Mouse (Mus musculus) midbrain, embryonic 10.5 days (tissue): ENCODE data around the gene Kcnma1. TPM values are rescaled to one million over a fixed set of nuclear protein-coding genes. Genes with fewer than 3 reads are reported as not detected.

Experiments
- DNase-seq: peaks from one replicate; pipeline ENCODE4 v3.0.0-alpha.2; 2017; ENCODE audit warnings: low spot score
- H3K27ac ChIP-seq: fragments of 300-500 bp; sonication (generic); replicated peaks from 2 replicates; pipeline ENCODE4 v1.5.1; 2016; ENCODE audit warnings: mild to moderate bottlenecking
- H3K27me3 ChIP-seq: fragments of 300-500 bp; sonication (generic); 2 replicates; pipeline ENCODE4 v1.6.1; 2016; ENCODE audit warnings: low read depth, mild to moderate bottlenecking; ENCODE audit not compliant: poor library complexity, severe bottlenecking
- H3K36me3 ChIP-seq: fragments of 300-500 bp; sonication (generic); 2 replicates; pipeline ENCODE4 v1.6.1; 2016; ENCODE audit warnings: mild to moderate bottlenecking, moderate library complexity
- H3K4me1 ChIP-seq: fragments of 300-500 bp; sonication (generic); 2 replicates; pipeline ENCODE4 v1.6.1; 2016
- H3K4me3 ChIP-seq: fragments of 300-500 bp; sonication (generic); 2 replicates; pipeline ENCODE4 v1.5.1; 2016; ENCODE audit warnings: mild to moderate bottlenecking, moderate library complexity
- H3K9me3 ChIP-seq: fragments of 300-500 bp; sonication (generic); replicated peaks from 2 replicates; pipeline ENCODE4 v1.6.1; 2016; ENCODE audit warnings: mild to moderate bottlenecking
- WGBS: fragments of 180-500 bp; shearing (Covaris S2); methylation state at CpG from one replicate; pipeline ENCODE4 v1.1.7; 2016; 5-methylcytosine and 5-hydroxymethylcytosine counted together
- polyA plus RNA-seq: library from polyadenylated mRNA; unstranded; fragments of >200 nt; fragmentation: Nextera tagmentation; extraction: Ambion mirVana; gene quantifications from 2 replicates; pipeline ENCODE4 v1.2.1, GENCODE M21; 2016

Gene Kcnma1
- polyA plus RNA-seq, 1 experiment from 2014 or later: 0.49 TPM

- H3K36me3 ChIP-seq: no peaks in the 10 kb centered on the region
- peaks cover 3% of the 10 kb centered on the region; the same call in 1 of the 2 replicates for H3K27me3 ChIP-seq
- no peak overlapping the region for H3K4me3 ChIP-seq
- H3K9me3 ChIP-seq: no peaks in the 10 kb centered on the region
- DNase-seq: no peak
- 30% methylated on average over 1 of the region's 1 CpGs for WGBS
- no peak overlapping the region for H3K27ac ChIP-seq
- peaks cover 17% of the 10 kb centered on the region for H3K4me1 ChIP-seq
Observed at GRCm38 (mm10) chr14:23397642-23398041, 616.6 kb downstream of the Kcnma1 start.

GRCm38 (mm10) chr14:23391566-23391965 lies 622.7 kb downstream of the Kcnma1 start:
- no peak for DNase-seq

GRCm38 (mm10) chr14:23390768-23391167 lies 623.5 kb downstream of the Kcnma1 start:
- H3K27ac ChIP-seq: no peak overlapping the region
- H3K27me3 ChIP-seq: no peaks in the 10 kb centered on the region; the same call in 1 of the 2 replicates
- H3K36me3 ChIP-seq: no peaks in the 10 kb centered on the region
- no peak overlapping the region for H3K4me3 ChIP-seq
- 73% methylated on average over 5 of the region's 5 CpGs for WGBS
- no peaks in the 10 kb centered on the region for H3K9me3 ChIP-seq
- peaks cover 12% of the 10 kb centered on the region for H3K4me1 ChIP-seq
- DNase-seq: no peak

More at GRCm38 (mm10) chr14:23391566-23391965, 622.7 kb downstream of the Kcnma1 start:
- H3K27ac ChIP-seq: no peak overlapping the region
- H3K4me1 ChIP-seq: peaks cover 6% of the 10 kb centered on the region; the same call in 1 of the 2 replicates
- H3K9me3 ChIP-seq: no peaks in the 10 kb centered on the region
- WGBS: 75% methylated on average over 3 of the region's 3 CpGs
- no peaks in the 10 kb centered on the region for H3K36me3 ChIP-seq
- H3K4me3 ChIP-seq: no peak overlapping the region
- no peaks in the 10 kb centered on the region; the same call in 1 of the 2 replicates for H3K27me3 ChIP-seq

- no peaks in the 10 kb centered on the region; the same call in 1 of the 2 replicates for H3K27me3 ChIP-seq
- H3K36me3 ChIP-seq: no peaks in the 10 kb centered on the region
- H3K27ac ChIP-seq: no peak overlapping the region
- DNase-seq: no peak
- 69% methylated on average over 4 of the region's 4 CpGs for WGBS
- H3K4me3 ChIP-seq: no peak overlapping the region
- no peaks in the 10 kb centered on the region for H3K9me3 ChIP-seq
- peaks cover 13% of the 10 kb centered on the region for H3K4me1 ChIP-seq
Observed at GRCm38 (mm10) chr14:23390161-23390560, 624.1 kb downstream of the Kcnma1 start.

GRCm38 (mm10) chr14:23386786-23387185 lies 627.5 kb downstream of the Kcnma1 start:
- Histone ChIP-seq H3K27ac (no peak overlapping the region), H3K4me3 (no peak overlapping the region), H3K36me3 (no peaks in the 10 kb centered on the region), H3K27me3 (peaks cover 25% of the 10 kb centered on the region), H3K4me1 (peaks cover 13% of the 10 kb centered on the region), H3K9me3 (no peaks in the 10 kb centered on the region)
- 94% methylated on average over 3 of the region's 3 CpGs for WGBS
- no peak for DNase-seq

GRCm38 (mm10) chr14:23385776-23386608 lies 628.3 kb downstream of the Kcnma1 start:
- Histone ChIP-seq H3K27ac (no peak overlapping the region), H3K9me3 (no peaks in the 10 kb centered on the region), H3K4me3 (no peak overlapping the region), H3K36me3 (no peaks in the 10 kb centered on the region), H3K4me1 (peaks cover 13% of the 10 kb centered on the region), H3K27me3 (peaks cover 33% of the 10 kb centered on the region)
- no peak for DNase-seq
- 44% methylated on average over 11 of the region's 11 CpGs for WGBS

- Histone ChIP-seq H3K27ac (peak overlapping the region; percentile 49; the same call in 1 of the 2 replicates), H3K27me3 (peaks cover 80% of the 10 kb centered on the region), H3K36me3 (no peaks in the 10 kb centered on the region), H3K4me3 (no peak overlapping the region), H3K4me1 (peaks cover 18% of the 10 kb centered on the region), H3K9me3 (no peaks in the 10 kb centered on the region)
- DNase-seq: peak; percentile 52
- WGBS: 24% methylated on average over 6 of the region's 6 CpGs
Observed at GRCm38 (mm10) chr14:23378351-23379087, 635.8 kb downstream of the Kcnma1 start.

- Histone ChIP-seq H3K9me3 (no peaks in the 10 kb centered on the region), H3K27ac (no peak overlapping the region), H3K4me3 (no peak overlapping the region), H3K27me3 (peaks cover 23% of the 10 kb centered on the region), H3K36me3 (no peaks in the 10 kb centered on the region), H3K4me1 (peaks cover 9% of the 10 kb centered on the region)
- DNase-seq: no peak
- 57% methylated on average over 3 of the region's 3 CpGs for WGBS
Observed at GRCm38 (mm10) chr14:23372021-23372420, 642.3 kb downstream of the Kcnma1 start.

GRCm38 (mm10) chr14:23360491-23360995 lies 653.7 kb downstream of the Kcnma1 start:
- Histone ChIP-seq H3K27me3 (peaks cover 10% of the 10 kb centered on the region), H3K27ac (peak overlapping the region; percentile 50), H3K9me3 (no peaks in the 10 kb centered on the region), H3K4me3 (no peak overlapping the region), H3K4me1 (peaks cover 32% of the 10 kb centered on the region), H3K36me3 (no peaks in the 10 kb centered on the region)
- no peak for DNase-seq
- 70% methylated on average over 11 of the region's 11 CpGs for WGBS

- no peak for DNase-seq
Observed at GRCm38 (mm10) chr14:23358776-23359175, 655.5 kb downstream of the Kcnma1 start.

GRCm38 (mm10) chr14:23357529-23358278 lies 656.6 kb downstream of the Kcnma1 start:
- no peak for DNase-seq
- no peak overlapping the region for H3K27ac ChIP-seq
- no peaks in the 10 kb centered on the region for H3K36me3 ChIP-seq
- WGBS: 92% methylated on average over 8 of the region's 8 CpGs
- peaks cover 23% of the 10 kb centered on the region for H3K4me1 ChIP-seq
- no peaks in the 10 kb centered on the region for H3K9me3 ChIP-seq
- no peak overlapping the region for H3K4me3 ChIP-seq
- H3K27me3 ChIP-seq: peaks cover 10% of the 10 kb centered on the region

More at GRCm38 (mm10) chr14:23358776-23359175, 655.5 kb downstream of the Kcnma1 start:
- no peak overlapping the region for H3K4me3 ChIP-seq
- no peaks in the 10 kb centered on the region for H3K9me3 ChIP-seq
- 93% methylated on average over 6 of the region's 6 CpGs for WGBS
- peaks cover 10% of the 10 kb centered on the region for H3K27me3 ChIP-seq
- H3K36me3 ChIP-seq: no peaks in the 10 kb centered on the region
- H3K4me1 ChIP-seq: peaks cover 32% of the 10 kb centered on the region
- H3K27ac ChIP-seq: no peak overlapping the region

GRCm38 (mm10) chr14:23326786-23327185 lies 687.5 kb downstream of the Kcnma1 start:
- no peak for DNase-seq
- H3K36me3 ChIP-seq: no peaks in the 10 kb centered on the region
- H3K4me1 ChIP-seq: no peaks in the 10 kb centered on the region
- 85% methylated on average over 3 of the region's 3 CpGs for WGBS
- H3K27me3 ChIP-seq: no peaks in the 10 kb centered on the region
- no peak overlapping the region for H3K27ac ChIP-seq
- no peaks in the 10 kb centered on the region for H3K9me3 ChIP-seq
- no peak overlapping the region for H3K4me3 ChIP-seq
